17 mouse cellular contexts compared by ENCODE assay signal in genomic region chr3:21917228-21917910, GRCm38 (mm10).
DNase-seq lines count a peak whose midpoint lies in the region; ATAC-seq lines count a peak whose summit lies in the region.
"Had no signal": no experiment of that assay in that cellular context is flagged by ENCODE, and none has a peak within 500 bp of the region (broad histone marks: within the 10 kb centered on the region; RNA-seq: fewer than 3 reads in every experiment).

No protein-coding gene starts in this region.

- peak; percentile 40 for DNase-seq in embryo, embryonic 10 days (ENCODE audit: low spot score)
- DNase-seq in embryo, embryonic 9.5 days (ENCODE audit: extremely low spot score), result no peak
- DNase-seq in A20 (ENCODE audit: low read depth, low spot score), result peak; percentile 37
- DNase-seq in embryo, embryonic 10.5 days (ENCODE audit: low spot score), result peak; percentile 16
- DNase-seq in left cerebral cortex, adult 18-20 months (ENCODE audit: low spot score in 2 of 2), result no peak
- no peak for DNase-seq in left cerebral cortex, adult 8-10 months (ENCODE audit: low spot score in 2 of 2)
- DNase-seq: adrenal gland, adult 8-10 months; cerebellum, adult 2 months; gastrocnemius, adult 2 months; heart, postnatal 14 days; kidney, adult 8-10 months; lung, embryonic 14.5 days; right cerebral cortex, adult 18-20 months had no signal

- peak; percentile 51 for ATAC-seq in megakaryocyte progenitor cell, adult 5-6 weeks (replicated peaks; ENCODE audit: poor library complexity)
- no peak for ATAC-seq in cerebellum, adult (ENCODE audit: insufficient number of reproducible peaks, low FRiP score, low TSS enrichment)
- ATAC-seq: forebrain, embryonic 16.5 days; midbrain, embryonic 15.5 days had no signal

Comparison
In these comparisons a context has a peak if more than half of its experiments do, and no peak if none do; other contexts are left out.
1. DNase-seq: peak in embryo, embryonic 10 days (single experiment), A20 (single experiment) and embryo, embryonic 10.5 days (single experiment); none in embryo, embryonic 9.5 days (single experiment), left cerebral cortex, adult 18-20 months (0 of 2) and left cerebral cortex, adult 8-10 months (0 of 2).